Mouse (Mus musculus) kidney, embryonic 15.5 days (tissue): Measurements from ENCODE around the gene Fam89a. TPM values are rescaled to one million over a fixed set of nuclear protein-coding genes. Genes with fewer than 3 reads are reported as not detected.

Experiments
- ATAC-seq: fragments of 200-750 bp; cut with Nextera tagmentation; replicated peaks from 2 replicates; pipeline ENCODE4 v1.8.0; 2017; ENCODE audit warnings: moderate TSS enrichment; ENCODE audit not compliant: low FRiP score
- H3K27ac ChIP-seq: fragments of 300-500 bp; sonication (generic); 2 replicates; pipeline ENCODE4 v1.5.1; 2015; ENCODE audit warnings: mild to moderate bottlenecking, inconsistent platforms
- H3K27me3 ChIP-seq: fragments of 300-500 bp; sonication (generic); 2 replicates; pipeline ENCODE4 v1.6.1; 2015; ENCODE audit warnings: inconsistent platforms
- H3K36me3 ChIP-seq: fragments of 300-500 bp; sonication (generic); 2 replicates; pipeline ENCODE4 v1.6.1; 2015; ENCODE audit warnings: inconsistent platforms
- H3K4me1 ChIP-seq: fragments of 300-500 bp; sonication (generic); 2 replicates; pipeline ENCODE4 v1.6.1; 2015; ENCODE audit warnings: inconsistent platforms
- H3K4me2 ChIP-seq: fragments of 300-500 bp; sonication (generic); 2 replicates; pipeline ENCODE4 v1.6.1; 2015; ENCODE audit warnings: moderate library complexity, mild to moderate bottlenecking, inconsistent platforms
- H3K4me3 ChIP-seq: fragments of 300-500 bp; sonication (generic); replicated peaks from 2 replicates; pipeline ENCODE4 v1.5.1; 2015; ENCODE audit warnings: mild to moderate bottlenecking, inconsistent platforms
- H3K9ac ChIP-seq: fragments of 300-500 bp; sonication (generic); 2 replicates; pipeline ENCODE4 v1.6.1; 2015; ENCODE audit warnings: mild to moderate bottlenecking, inconsistent platforms
- H3K9me3 ChIP-seq: fragments of 300-500 bp; sonication (generic); replicated peaks from 2 replicates; pipeline ENCODE4 v1.6.1; 2016; ENCODE audit warnings: inconsistent platforms
- WGBS: fragments of 180-500 bp; shearing (Covaris S2); methylation state at CpG from one replicate; pipeline ENCODE4 v1.1.7; 2015; ENCODE audit warnings: mixed read lengths; 5-methylcytosine and 5-hydroxymethylcytosine counted together
- polyA plus RNA-seq: library from polyadenylated mRNA; unstranded; fragments of >200 nt; fragmentation: Nextera tagmentation; extraction: Ambion mirVana; gene quantifications from 2 replicates; pipeline ENCODE4 v1.2.1, GENCODE M21; 2015

Gene Fam89a
- polyA plus RNA-seq, 1 experiment from 2014 or later: 4.9 TPM

- peak overlapping the region; percentile 95 for H3K4me2 ChIP-seq
- H3K4me3 ChIP-seq: peak overlapping the region; percentile 69
- no peaks in the 10 kb centered on the region for H3K36me3 ChIP-seq
- peaks cover 33% of the 10 kb centered on the region for H3K27me3 ChIP-seq
- no peak overlapping the region for H3K27ac ChIP-seq
- peak overlapping the region; percentile 53 for H3K9ac ChIP-seq
- under 1% methylated on average over 31 of the region's 31 CpGs for WGBS
- H3K4me1 ChIP-seq: peaks cover 62% of the 10 kb centered on the region
- ATAC-seq: peak; percentile 22; the same call in 1 of the 2 replicates
- no peaks in the 10 kb centered on the region; the same call in 1 of the 2 replicates for H3K9me3 ChIP-seq
Measured at GRCm38 (mm10) chr8:124751191-124751590, 441 bp downstream of the Fam89a start.

DNA sequence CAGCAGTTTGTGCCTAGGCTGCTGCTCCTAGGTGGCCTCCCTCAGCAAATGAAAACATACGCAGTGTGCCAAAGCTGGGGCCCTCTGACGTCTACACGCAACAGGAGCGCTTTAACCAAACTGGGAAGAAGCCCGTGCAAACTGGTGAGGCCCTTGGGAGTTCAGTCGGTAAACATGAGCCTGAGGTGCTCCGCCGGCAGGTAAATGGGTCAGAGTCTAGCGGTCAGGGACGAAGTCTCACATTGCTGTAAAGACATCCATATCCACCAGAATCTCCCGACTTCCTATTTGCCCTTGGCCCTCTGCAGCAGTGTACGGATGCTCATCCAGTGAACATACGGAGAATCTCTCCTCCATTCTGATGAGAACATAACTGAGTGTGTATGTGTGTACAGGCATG lies 5.0 kb downstream of the Fam89a start:
- WGBS: 62% methylated on average over 13 of the region's 13 CpGs
- peaks cover 23% of the 10 kb centered on the region for H3K4me1 ChIP-seq
- no peaks in the 10 kb centered on the region for H3K36me3 ChIP-seq
- H3K4me2 ChIP-seq: no peak overlapping the region
- no peaks in the 10 kb centered on the region; the same call in 1 of the 2 replicates for H3K9me3 ChIP-seq
- H3K27me3 ChIP-seq: peaks cover 20% of the 10 kb centered on the region
- H3K9ac ChIP-seq: no peak overlapping the region
- no peak for ATAC-seq
- H3K4me3 ChIP-seq: no peak overlapping the region
- no peak overlapping the region for H3K27ac ChIP-seq

GRCm38 (mm10) chr8:124739268-124739667 lies 12.4 kb downstream of the Fam89a start:
- Histone ChIP-seq H3K4me3 (no peak overlapping the region), H3K27ac (no peak overlapping the region), H3K4me1 (no peaks in the 10 kb centered on the region), H3K9me3 (no peaks in the 10 kb centered on the region), H3K9ac (no peak overlapping the region), H3K4me2 (no peak overlapping the region), H3K36me3 (peaks cover 48% of the 10 kb centered on the region), H3K27me3 (no peaks in the 10 kb centered on the region)
- ATAC-seq: no peak
- WGBS: 92% methylated on average over 1 of the region's 1 CpGs

DNA sequence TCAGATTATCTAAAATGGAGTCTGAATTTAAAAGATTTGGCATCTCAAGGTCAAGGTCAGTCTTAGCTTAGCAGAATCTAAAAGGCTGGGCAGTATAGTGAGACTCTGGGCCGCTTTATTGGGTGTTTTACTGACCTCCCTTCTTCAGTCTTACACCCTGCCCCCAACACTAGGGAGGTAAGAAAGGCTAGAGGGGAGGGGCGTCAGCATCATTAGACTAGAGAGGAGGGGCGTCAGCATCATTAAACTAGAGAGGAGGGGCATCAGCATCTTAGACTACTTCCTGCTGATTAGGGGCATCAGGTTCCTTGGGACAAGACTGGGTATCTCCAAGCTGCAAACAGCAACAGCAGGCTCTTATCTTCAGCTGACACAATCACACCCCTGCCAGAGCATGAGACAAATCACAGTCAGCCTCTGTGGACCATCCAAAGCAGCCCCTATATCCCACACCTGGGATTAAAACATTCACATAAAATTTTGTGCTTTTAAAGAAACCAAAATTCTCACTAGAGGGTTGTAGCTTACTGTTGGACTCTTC lies 16.2 kb downstream of the Fam89a start:
- peaks cover 77% of the 10 kb centered on the region for H3K36me3 ChIP-seq
- H3K27ac ChIP-seq: no peak overlapping the region
- H3K4me3 ChIP-seq: no peak overlapping the region
- H3K4me1 ChIP-seq: no peaks in the 10 kb centered on the region
- WGBS: 53% methylated on average over 3 of the region's 3 CpGs
- ATAC-seq: no peak
- no peak overlapping the region for H3K9ac ChIP-seq
- H3K27me3 ChIP-seq: no peaks in the 10 kb centered on the region
- no peaks in the 10 kb centered on the region for H3K9me3 ChIP-seq
- no peak overlapping the region for H3K4me2 ChIP-seq

GRCm38 (mm10) chr8:124732828-124733227 lies 18.8 kb downstream of the Fam89a start:
- Histone ChIP-seq H3K27ac (no peak overlapping the region), H3K9me3 (no peaks in the 10 kb centered on the region), H3K9ac (no peak overlapping the region), H3K4me2 (no peak overlapping the region), H3K4me1 (no peaks in the 10 kb centered on the region), H3K4me3 (no peak overlapping the region), H3K36me3 (peaks cover 88% of the 10 kb centered on the region), H3K27me3 (no peaks in the 10 kb centered on the region)
- no peak for ATAC-seq
- 90% methylated on average over 8 of the region's 8 CpGs for WGBS

GRCm38 (mm10) chr8:124724301-124724700 lies 27.3 kb downstream of the Fam89a start:
- no peak overlapping the region for H3K4me2 ChIP-seq
- H3K9ac ChIP-seq: no peak overlapping the region
- WGBS: 94% methylated on average over 7 of the region's 7 CpGs
- H3K36me3 ChIP-seq: peaks cover 40% of the 10 kb centered on the region
- no peak for ATAC-seq
- H3K9me3 ChIP-seq: no peaks in the 10 kb centered on the region
- H3K27me3 ChIP-seq: no peaks in the 10 kb centered on the region
- no peak overlapping the region for H3K27ac ChIP-seq
- H3K4me1 ChIP-seq: peaks cover 26% of the 10 kb centered on the region
- H3K4me3 ChIP-seq: no peak overlapping the region

GRCm38 (mm10) chr8:124721862-124722515 lies 29.6 kb downstream of the Fam89a start, which contains the start of the genes Ttc13 and Arv1:
Gene Ttc13 (minus strand): TSS chr8:124721983.
Gene Arv1 (plus strand): TSS chr8:124722139.
- peak; percentile 100 for ATAC-seq
- Histone ChIP-seq H3K4me1 (peaks cover 26% of the 10 kb centered on the region), H3K4me2 (peak within 1 kb of the TSS; percentile 85), H3K27me3 (no peaks in the 10 kb centered on the region), H3K9ac (peak within 1 kb of the TSS; percentile 81), H3K36me3 (peaks cover 20% of the 10 kb centered on the region), H3K27ac (peak within 1 kb of the TSS; percentile 64; the same call in 1 of the 2 replicates), H3K4me3 (peak within 1 kb of the TSS; percentile 87), H3K9me3 (no peaks in the 10 kb centered on the region)
- WGBS: under 1% methylated on average over 59 of the region's 59 CpGs

DNA sequence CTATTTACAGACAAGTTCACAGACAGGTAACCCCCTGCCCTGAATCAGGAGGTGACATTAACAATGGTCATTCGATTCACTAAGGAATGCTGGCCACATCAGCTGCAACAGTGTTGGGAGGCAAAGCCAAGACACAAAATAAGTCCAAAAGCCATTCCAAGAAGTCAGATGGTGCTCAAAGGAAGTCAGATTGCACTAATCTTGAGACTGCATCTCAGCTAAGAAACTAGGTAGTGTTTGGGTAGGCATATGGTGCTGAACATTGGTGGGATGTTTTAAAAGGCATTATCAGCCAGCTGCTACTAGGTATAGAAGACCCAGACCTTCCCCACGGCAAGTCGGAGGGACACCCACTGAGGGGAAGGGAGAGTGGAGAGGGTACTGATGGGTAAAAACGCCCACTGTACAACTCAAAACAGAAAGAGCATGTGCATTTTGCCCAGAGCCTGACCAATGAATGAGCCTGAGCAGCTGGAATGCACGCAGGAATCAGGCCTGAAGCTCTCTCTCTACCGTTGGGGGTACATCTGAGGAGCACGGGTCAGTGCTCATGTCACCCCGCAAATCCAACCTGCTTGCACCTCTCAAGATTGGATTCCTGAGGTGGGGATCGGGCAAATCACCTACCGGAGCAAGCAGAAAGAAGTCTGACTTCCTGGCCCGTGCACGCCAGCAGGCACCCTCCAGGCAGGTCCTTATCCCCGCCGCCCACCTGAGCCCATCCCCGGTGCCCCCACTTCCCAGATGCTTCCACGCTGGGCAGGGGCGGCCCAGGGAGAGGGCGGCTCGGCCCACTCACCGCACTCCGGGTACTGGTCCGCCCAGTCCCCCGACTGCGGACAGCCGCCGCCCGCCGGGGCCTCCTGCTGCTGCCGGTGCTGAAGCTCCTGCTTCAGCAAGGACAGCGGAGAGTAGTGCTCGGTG lies 30.4 kb downstream of the Fam89a start:
- H3K27me3 ChIP-seq: no peaks in the 10 kb centered on the region
- H3K4me1 ChIP-seq: peaks cover 26% of the 10 kb centered on the region
- no peaks in the 10 kb centered on the region for H3K9me3 ChIP-seq
- peaks cover 12% of the 10 kb centered on the region for H3K36me3 ChIP-seq
- peak overlapping the region; percentile 85 for H3K4me2 ChIP-seq
- 3% methylated on average over 30 of the region's 31 CpGs for WGBS
- ATAC-seq: peak; percentile 71
- peak overlapping the region; percentile 46; the same call in 1 of the 2 replicates for H3K27ac ChIP-seq
- H3K4me3 ChIP-seq: peak overlapping the region; percentile 87
- H3K9ac ChIP-seq: peak overlapping the region; percentile 81

GRCm38 (mm10) chr8:124720133-124720532 lies 31.5 kb downstream of the Fam89a start:
- Histone ChIP-seq H3K27me3 (no peaks in the 10 kb centered on the region), H3K9ac (no peak overlapping the region), H3K4me1 (peaks cover 26% of the 10 kb centered on the region), H3K27ac (no peak overlapping the region), H3K4me2 (peak overlapping the region; percentile 85; the same call in 1 of the 2 replicates), H3K36me3 (0 out of 2 replicates have a peak, but pooled peaks cover 3% of the 10 kb centered on the region), H3K9me3 (no peaks in the 10 kb centered on the region), H3K4me3 (no peak overlapping the region)
- 78% methylated on average over 7 of the region's 7 CpGs for WGBS
- ATAC-seq: no peak

GRCm38 (mm10) chr8:124715736-124716135 lies 35.9 kb downstream of the Fam89a start:
- H3K4me2 ChIP-seq: no peak overlapping the region
- H3K9me3 ChIP-seq: no peaks in the 10 kb centered on the region
- no peak overlapping the region for H3K4me3 ChIP-seq
- peaks cover 7% of the 10 kb centered on the region for H3K4me1 ChIP-seq
- H3K27ac ChIP-seq: no peak overlapping the region
- WGBS: 85% methylated on average over 8 of the region's 8 CpGs
- no peak for ATAC-seq
- no peak overlapping the region for H3K9ac ChIP-seq
- H3K27me3 ChIP-seq: no peaks in the 10 kb centered on the region
- H3K36me3 ChIP-seq: peaks cover 38% of the 10 kb centered on the region

- no peak overlapping the region for H3K9ac ChIP-seq
- peaks cover 57% of the 10 kb centered on the region for H3K36me3 ChIP-seq
- H3K4me2 ChIP-seq: no peak overlapping the region
- no peaks in the 10 kb centered on the region for H3K27me3 ChIP-seq
- H3K9me3 ChIP-seq: no peaks in the 10 kb centered on the region
- H3K4me1 ChIP-seq: no peaks in the 10 kb centered on the region
- no peak for ATAC-seq
- WGBS: 90% methylated on average over 6 of the region's 6 CpGs
- no peak overlapping the region for H3K27ac ChIP-seq
- no peak overlapping the region for H3K4me3 ChIP-seq
Measured at GRCm38 (mm10) chr8:124713207-124713606, 38.4 kb downstream of the Fam89a start.

DNA sequence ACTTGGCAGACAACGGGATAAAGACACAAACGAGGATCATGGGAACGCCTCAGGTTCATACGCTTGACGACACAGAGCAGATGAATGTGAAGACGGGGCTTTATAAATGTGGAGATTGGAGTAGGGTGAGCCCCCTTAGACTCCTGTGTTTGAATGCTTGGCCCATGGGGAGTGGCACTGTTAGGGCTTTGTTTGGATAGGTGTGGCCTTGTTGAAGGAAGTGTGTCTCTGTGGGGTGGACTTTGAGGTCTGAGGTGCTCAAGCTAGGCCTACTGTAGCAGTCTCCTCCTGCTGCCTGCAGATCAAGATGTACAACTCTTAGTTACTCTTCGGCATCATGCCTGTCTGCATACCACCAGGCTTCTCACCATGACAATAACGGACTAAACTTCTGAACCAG lies 45.8 kb downstream of the Fam89a start:
- no peaks in the 10 kb centered on the region for H3K27me3 ChIP-seq
- H3K36me3 ChIP-seq: peaks cover 71% of the 10 kb centered on the region
- H3K9me3 ChIP-seq: no peaks in the 10 kb centered on the region
- no peaks in the 10 kb centered on the region for H3K4me1 ChIP-seq
- no peak overlapping the region for H3K4me3 ChIP-seq
- no peak overlapping the region for H3K9ac ChIP-seq
- no peak overlapping the region for H3K4me2 ChIP-seq
- no peak for ATAC-seq
- 97% methylated on average over 8 of the region's 8 CpGs for WGBS
- no peak overlapping the region for H3K27ac ChIP-seq
